Mouse (Mus musculus) brown adipose tissue, adult 24 weeks (tissue): Measurements from ENCODE around the gene Gm5737. TPM values are rescaled to one million over a fixed set of nuclear protein-coding genes. Genes with fewer than 3 reads are reported as not detected.

Source experiments
- H3K27ac ChIP-seq: fragments of 200-500 bp; replicated peaks from 2 replicates; pipeline ENCODE4 v1.5.1; 2012; ENCODE audit warnings: low read depth, mild to moderate bottlenecking, low read length
- H3K4me1 ChIP-seq: fragments of 200-500 bp; 2 replicates; pipeline ENCODE4 v1.6.1; 2012; ENCODE audit warnings: low read length, mixed read lengths; ENCODE audit not compliant: control insufficient read depth, insufficient read depth, insufficient read length
- H3K4me3 ChIP-seq: fragments of 200-500 bp; 2 replicates; pipeline ENCODE4 v1.5.1; 2012; ENCODE audit warnings: low read depth, mild to moderate bottlenecking, low read length, moderate library complexity; ENCODE audit not compliant: insufficient read depth
- polyA plus RNA-seq: library from polyadenylated mRNA; stranded (reverse); fragments of >200 nt; gene quantifications from 2 replicates; pipeline ENCODE4 v1.2.4, GENCODE M21; 2012; ENCODE audit not compliant: missing spikeins, insufficient read depth, insufficient read length

Gene Gm5737
- polyA plus RNA-seq, 1 experiment, result not detected

- peak overlapping the region; percentile 70 for H3K27ac ChIP-seq
- H3K4me1 ChIP-seq, result peaks cover 3% of the 10 kb centered on the region; the same call in 1 of the 2 replicates
- H3K4me3 ChIP-seq, result peak overlapping the region; percentile 69
Measured at GRCm38 (mm10) chr7:120834863-120835372, 22.8 kb downstream of the Gm5737 start.

GRCm38 (mm10) chr7:120835449-120836359 lies 23.5 kb downstream of the Gm5737 start:
- peak overlapping the region; percentile 84 for H3K4me3 ChIP-seq
- H3K4me1 ChIP-seq, result no peaks in the 10 kb centered on the region
- H3K27ac ChIP-seq, result peak overlapping the region; percentile 83

GRCm38 (mm10) chr7:120836361-120836760 lies 24.2 kb downstream of the Gm5737 start:
- Histone ChIP-seq H3K4me3 (peak overlapping the region; percentile 51), H3K27ac (no peak overlapping the region), H3K4me1 (no peaks in the 10 kb centered on the region)

- no peak overlapping the region for H3K4me3 ChIP-seq
- no peak overlapping the region for H3K27ac ChIP-seq
- no peaks in the 10 kb centered on the region for H3K4me1 ChIP-seq
Measured at GRCm38 (mm10) chr7:120838436-120839160, 26.4 kb downstream of the Gm5737 start.

GRCm38 (mm10) chr7:120839786-120840185 lies 27.6 kb downstream of the Gm5737 start:
- no peak overlapping the region for H3K27ac ChIP-seq
- H3K4me3 ChIP-seq, result no peak overlapping the region
- peaks cover 6% of the 10 kb centered on the region; the same call in 1 of the 2 replicates for H3K4me1 ChIP-seq

- Histone ChIP-seq H3K4me3 (peak within 1 kb of the TSS; percentile 73), H3K4me1 (peaks cover 6% of the 10 kb centered on the region; the same call in 1 of the 2 replicates), H3K27ac (peak within 1 kb of the TSS; percentile 14)
Measured at GRCm38 (mm10) chr7:120842345-120843036, 30.3 kb downstream of the Gm5737 start, which contains the start of gene Eef2k. Gene Eef2k, plus strand, starts transcription at chr7:120842831.

GRCm38 (mm10) chr7:120843037-120843621 lies 31.0 kb downstream of the Gm5737 start:
- peaks cover 6% of the 10 kb centered on the region; the same call in 1 of the 2 replicates for H3K4me1 ChIP-seq
- peak overlapping the region; percentile 73 for H3K4me3 ChIP-seq
- H3K27ac ChIP-seq, result peak overlapping the region; percentile 14

- H3K4me3 ChIP-seq, result peak overlapping the region; percentile 73
- peaks cover 6% of the 10 kb centered on the region; the same call in 1 of the 2 replicates for H3K4me1 ChIP-seq
- H3K27ac ChIP-seq, result peak overlapping the region; percentile 14; the same call in 1 of the 2 replicates
Measured at GRCm38 (mm10) chr7:120843852-120844435, 31.8 kb downstream of the Gm5737 start.

- Histone ChIP-seq H3K4me3 (peak overlapping the region; percentile 73; the same call in 1 of the 2 replicates), H3K27ac (no peak overlapping the region), H3K4me1 (peaks cover 6% of the 10 kb centered on the region; the same call in 1 of the 2 replicates)
Measured at GRCm38 (mm10) chr7:120844689-120845088, 32.5 kb downstream of the Gm5737 start.

GRCm38 (mm10) chr7:120848831-120849512 lies 36.8 kb downstream of the Gm5737 start:
- peaks cover 16% of the 10 kb centered on the region for H3K4me1 ChIP-seq
- H3K27ac ChIP-seq, result no peak overlapping the region
- H3K4me3 ChIP-seq, result no peak overlapping the region

- no peak overlapping the region for H3K27ac ChIP-seq
- peaks cover 10% of the 10 kb centered on the region; the same call in 1 of the 2 replicates for H3K4me1 ChIP-seq
- no peak overlapping the region for H3K4me3 ChIP-seq
Measured at GRCm38 (mm10) chr7:120850165-120850564, 38.0 kb downstream of the Gm5737 start.

- Histone ChIP-seq H3K4me1 (no peaks in the 10 kb centered on the region; the same call in 1 of the 2 replicates), H3K27ac (no peak overlapping the region), H3K4me3 (no peak overlapping the region)
Measured at GRCm38 (mm10) chr7:120859854-120860253, 47.7 kb downstream of the Gm5737 start.

- Histone ChIP-seq H3K4me3 (no peak overlapping the region), H3K27ac (no peak overlapping the region), H3K4me1 (peaks cover 7% of the 10 kb centered on the region)
Measured at GRCm38 (mm10) chr7:120860799-120861487, 48.8 kb downstream of the Gm5737 start.
